Mouse (Mus musculus) NIH3T3 (cell line): ENCODE measurements at regions not wholly inside any gene's neighbourhood (a gene's known extent, or its start where the extent isn't known, plus 50 kb on each side); places are given as distances from the start of the nearest gene placed in this dataset.
A peak's percentile ranks its signal among the peaks of the same experiment; 100 is the strongest.

Experiments used
- DNase-seq: peaks from one replicate; pipeline ENCODE4 v3.0.0-alpha.2; 2012; ENCODE audit warnings: low read depth

GRCm38 (mm10) chr14:111212929-111213657 is 458.1 kb upstream of the Slitrk6 start:
- DNase-seq: no peak

GRCm38 (mm10) chr14:111226926-111227325 is 448.0 kb upstream of the Slitrk5 start:
- DNase-seq: no peak

- DNase-seq: no peak
Observed at GRCm38 (mm10) chr14:111239121-111239520, 435.8 kb upstream of the Slitrk5 start.

- peak; percentile 63 for DNase-seq
Observed at GRCm38 (mm10) chr14:111249347-111249946, 425.4 kb upstream of the Slitrk5 start.

GRCm38 (mm10) chr14:111253190-111253589 is 421.7 kb upstream of the Slitrk5 start:
- no peak for DNase-seq

GRCm38 (mm10) chr14:111261696-111262095 is 413.2 kb upstream of the Slitrk5 start:
- no peak for DNase-seq

GRCm38 (mm10) chr14:111270239-111270638 is 404.7 kb upstream of the Slitrk5 start:
- no peak for DNase-seq

- DNase-seq: no peak
Observed at GRCm38 (mm10) chr14:111281354-111281753, 393.5 kb upstream of the Slitrk5 start.

- DNase-seq: no peak
Observed at GRCm38 (mm10) chr14:111283681-111284461, 391.0 kb upstream of the Slitrk5 start.

- DNase-seq: peak; percentile 2
Observed at GRCm38 (mm10) chr14:111285981-111286380, 388.9 kb upstream of the Slitrk5 start.

- DNase-seq: no peak
Observed at GRCm38 (mm10) chr14:111295521-111295920, 379.4 kb upstream of the Slitrk5 start.

- no peak for DNase-seq
Observed at GRCm38 (mm10) chr14:111297796-111298195, 377.1 kb upstream of the Slitrk5 start.

- DNase-seq: no peak
Observed at GRCm38 (mm10) chr14:111330570-111330969, 344.3 kb upstream of the Slitrk5 start.

- no peak for DNase-seq
Observed at GRCm38 (mm10) chr14:111353518-111353917, 321.4 kb upstream of the Slitrk5 start.

GRCm38 (mm10) chr14:111396803-111397202 is 278.1 kb upstream of the Slitrk5 start:
- DNase-seq: no peak

GRCm38 (mm10) chr14:111400809-111401208 is 274.1 kb upstream of the Slitrk5 start:
- DNase-seq: no peak

- DNase-seq: no peak
Observed at GRCm38 (mm10) chr14:111402538-111402937, 272.4 kb upstream of the Slitrk5 start.

- DNase-seq: peak; percentile 3
Observed at GRCm38 (mm10) chr14:111403555-111403954, 271.3 kb upstream of the Slitrk5 start.

GRCm38 (mm10) chr14:111413543-111413942 is 261.4 kb upstream of the Slitrk5 start:
- no peak for DNase-seq

GRCm38 (mm10) chr14:111418531-111418930 is 256.4 kb upstream of the Slitrk5 start:
- DNase-seq: no peak

GRCm38 (mm10) chr14:111429101-111429857 is 245.6 kb upstream of the Slitrk5 start:
- no peak for DNase-seq
